Mouse (Mus musculus) lung, adult 2 months (tissue): ENCODE measurements around the gene Crybg3.

Experiments
- CTCF ChIP-seq: fragments of 200-500 bp; IDR thresholded peaks from 2 replicates; pipeline ENCODE4 v1.5.1; 2011; ENCODE audit warnings: mild to moderate bottlenecking, low read length, control low read depth; ENCODE audit not compliant: insufficient read depth
- POLR2A ChIP-seq: fragments of 200-500 bp; IDR thresholded peaks from 2 replicates; pipeline ENCODE4 v1.6.1; 2011; ENCODE audit warnings: low read depth, mild to moderate bottlenecking, control low read depth, low read length, borderline replicate concordance; ENCODE audit errors: extremely low read depth

DNA sequence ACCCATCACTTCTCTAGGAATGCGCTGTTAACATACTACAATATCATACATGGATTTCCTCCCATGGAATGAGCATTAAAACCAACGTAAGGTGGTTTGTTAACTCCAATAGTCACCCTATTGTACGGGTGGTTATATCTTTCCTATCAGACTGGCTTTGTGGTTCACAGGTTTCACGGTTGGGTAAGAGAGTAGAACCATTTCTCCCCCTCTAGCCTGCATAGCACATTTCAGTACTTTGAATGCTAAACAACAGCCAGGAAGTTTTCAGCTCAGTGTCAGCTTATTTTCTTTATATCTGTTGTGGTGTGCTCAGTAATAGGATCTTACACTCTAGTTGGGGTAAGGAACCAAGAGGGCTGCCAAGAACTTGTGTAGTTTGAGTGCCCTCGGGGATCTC, 149.0 kb downstream of the Crybg3 start:
- TF ChIP-seq CTCF (no peak), POLR2A (no peak)
